Mouse (Mus musculus) layer of hippocampus, adult 9-11 months (tissue): ENCODE results near the gene Aldob.
"Not testable (repeated sequence)": the region's sequence is repeated elsewhere in the genome, so short reads cannot be mapped to it uniquely, and the experiment has no call there.

Source experiments
- DNase-seq: peaks from one replicate; pipeline ENCODE4 v3.0.0; 2022

Aldob gene

GRCm38 (mm10) chr4:49535036-49535435 is 14.3 kb downstream of the Aldob start:
- no peak for DNase-seq

DNA sequence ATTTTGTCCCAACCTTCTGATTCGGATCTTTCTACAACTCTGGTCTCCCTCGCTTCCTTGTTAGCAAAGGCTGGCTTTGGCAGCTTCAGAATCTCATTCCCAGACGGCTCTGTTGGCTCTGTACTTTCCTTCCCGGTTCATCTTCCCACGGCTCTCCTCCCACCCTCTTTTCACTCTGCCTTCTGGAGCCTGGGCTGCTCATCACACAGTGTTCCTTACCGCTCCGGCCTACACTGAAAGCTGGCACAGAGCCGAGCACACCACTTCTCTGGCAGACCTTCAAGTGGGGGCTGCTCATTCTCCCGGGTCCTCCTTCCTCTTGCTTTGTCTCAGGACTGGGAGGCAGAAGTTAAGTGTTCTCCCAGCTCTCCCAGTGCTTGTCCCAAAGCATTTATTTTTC is 26.8 kb downstream of the Aldob start:
- DNase-seq: peak; percentile 89

- no peak for DNase-seq
Observed at GRCm38 (mm10) chr4:49521346-49521745, 28.0 kb downstream of the Aldob start.

GRCm38 (mm10) chr4:49520572-49521340 is 28.6 kb downstream of the Aldob start, which contains the start of the genes Mrpl50 and Zfp189:
TSS of gene Mrpl50 (minus strand) at chr4:49521093.
TSS of gene Zfp189 (plus strand) at chr4:49521176.
- peak; percentile 98 for DNase-seq

DNA sequence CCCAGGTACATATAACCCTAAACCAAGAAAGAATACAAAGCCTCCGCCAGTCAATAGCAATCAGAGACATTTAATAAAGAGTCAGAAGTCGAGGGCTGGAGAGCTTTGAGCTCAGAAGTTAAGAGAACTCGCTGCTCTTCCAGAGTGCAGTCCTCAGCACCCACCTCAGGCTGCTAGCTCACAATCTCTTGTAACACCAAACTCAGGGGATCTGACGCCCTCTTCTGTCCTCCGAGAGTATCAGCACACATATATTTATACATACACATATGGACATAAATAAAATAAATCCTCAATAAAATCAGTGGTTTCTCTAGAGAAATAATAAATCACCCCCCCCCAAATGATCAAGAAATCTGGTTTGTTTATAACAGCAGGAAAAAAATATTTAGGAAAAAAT is 29.9 kb downstream of the Aldob start:
- no peak for DNase-seq

- DNase-seq: no peak
Observed at GRCm38 (mm10) chr4:49514441-49514840, 34.9 kb downstream of the Aldob start.

- DNase-seq: no peak
Observed at GRCm38 (mm10) chr4:49512636-49513035, 36.7 kb downstream of the Aldob start.

GRCm38 (mm10) chr4:49510236-49510835 is 39.0 kb downstream of the Aldob start:
- DNase-seq: not testable (repeated sequence)

DNA sequence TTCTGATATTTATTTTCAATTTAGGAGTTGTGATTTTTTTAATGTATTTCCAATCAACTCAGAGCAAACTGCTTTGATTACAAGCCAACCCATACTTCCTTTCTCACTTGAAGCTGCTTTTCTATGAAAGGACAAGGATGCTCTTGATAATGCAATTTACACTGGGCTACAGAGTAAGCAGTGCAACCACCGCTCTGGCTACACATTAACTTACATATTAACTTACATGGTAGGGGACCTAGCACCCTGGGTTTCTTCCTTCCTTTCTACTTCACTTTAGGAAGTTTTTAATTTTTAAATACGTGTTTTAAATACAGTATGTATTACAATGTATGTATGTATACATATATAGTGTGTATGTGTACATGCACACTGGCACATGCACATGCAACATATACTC is 40.2 kb downstream of the Aldob start:
- no peak for DNase-seq

- no peak for DNase-seq
Observed at GRCm38 (mm10) chr4:49506386-49506785, 43.0 kb downstream of the Aldob start, which contains the start of gene Baat. TSS of gene Baat (minus strand) at chr4:49506557.

GRCm38 (mm10) chr4:49503563-49503962 is 45.8 kb downstream of the Aldob start:
- no peak for DNase-seq
